Mouse (Mus musculus) frontal cortex, postnatal 10 days (tissue): ENCODE data around the gene Slxl1.
"Not testable (repeated sequence)": the region's sequence is repeated elsewhere in the genome, so short reads cannot be mapped to it uniquely, and the experiment has no call there.

ENCODE experiments used
- DNase-seq, 2 experiments: peaks; one replicate each; pipeline ENCODE4 v3.0.0; 2022; ENCODE audit warnings: low spot score in 2 of 2, mixed read lengths in 1 of 2

The Slxl1 gene

GRCm38 (mm10) chrX:55226576-55226975 is at the start of gene Slxl1:
Gene Slxl1 (plus strand): TSS chrX:55226876.
- DNase-seq = not testable (repeated sequence)
